Mouse (Mus musculus) CH12.LX (cell line): ENCODE data around the gene Rasal1. TPM values are rescaled to one million over a fixed set of nuclear protein-coding genes. Genes with fewer than 3 reads are reported as not detected.

ENCODE experiments used
- DNase-seq: peaks from one replicate; pipeline ENCODE4 v3.0.0-alpha.2; 2013; ENCODE audit errors: extremely low read depth
- H3K27ac ChIP-seq: 2 replicates; pipeline ENCODE4 v1.5.1; 2012; ENCODE audit warnings: low read depth, mild to moderate bottlenecking, control low read depth, moderate library complexity; ENCODE audit not compliant: insufficient read depth
- H3K27me3 ChIP-seq: replicated peaks from 2 replicates; pipeline ENCODE3; 2012; ENCODE audit warnings: inconsistent platforms
- H3K36me3 ChIP-seq, 2 experiments: replicated peaks in 1 of 2; 2 replicates each; pipeline versions ENCODE3 to v1.6.1; 2012; ENCODE audit warnings: inconsistent platforms in 1 of 2, low read length in 1 of 2, mild to moderate bottlenecking in 1 of 2, mixed read lengths in 1 of 2, moderate library complexity in 1 of 2; ENCODE audit not compliant: control insufficient read depth in 1 of 2, insufficient read depth in 1 of 2
- H3K4me1 ChIP-seq, 2 experiments: 2 replicates each; pipeline ENCODE4 v1.6.1; 2012; ENCODE audit warnings: inconsistent platforms in 1 of 2, moderate library complexity in 1 of 2; ENCODE audit not compliant: insufficient read depth in 2 of 2, control insufficient read depth in 1 of 2
- H3K4me2 ChIP-seq: 2 replicates; pipeline ENCODE4 v1.6.1; 2012; ENCODE audit warnings: low read depth, mild to moderate bottlenecking, control low read depth; ENCODE audit not compliant: poor library complexity, insufficient read depth, severe bottlenecking
- H3K4me3 ChIP-seq, 3 experiments: fragments of 150-350 bp in 1 of 3; sonication (generic) in 1 of 3; replicated peaks in 1 of 3; 2 replicates each; pipeline versions ENCODE3 to v1.5.1; 2011 to 2012; ENCODE audit warnings: low read depth in 2 of 3, low read length in 2 of 3, mild to moderate bottlenecking in 2 of 3, moderate library complexity in 2 of 3, control low read depth in 1 of 3, improper control_type of control experiment in 1 of 3, inconsistent platforms in 1 of 3, mixed read lengths in 1 of 3; ENCODE audit not compliant: poor library complexity in 1 of 3
- H3K79me2 ChIP-seq: replicated peaks from 2 replicates; pipeline ENCODE4 v1.6.1; 2012; ENCODE audit warnings: mild to moderate bottlenecking, moderate library complexity; ENCODE audit not compliant: control insufficient read depth, poor library complexity, insufficient read depth, severe bottlenecking; ENCODE audit errors: extremely low read depth
- H3K9ac ChIP-seq: 2 replicates; pipeline ENCODE4 v1.6.1; 2012; ENCODE audit warnings: low read depth, mild to moderate bottlenecking, control low read depth, moderate library complexity; ENCODE audit not compliant: insufficient read depth
- H3K9me3 ChIP-seq: replicated peaks from 2 replicates; pipeline ENCODE3; 2012; ENCODE audit warnings: low read length, inconsistent platforms, mixed read lengths
- BHLHE40 ChIP-seq: IDR thresholded peaks from 2 replicates; pipeline ENCODE4 v1.6.1; 2011; ENCODE audit warnings: mild to moderate bottlenecking, low read depth, low read length, improper control_type of control experiment
- CTCF ChIP-seq, 2 experiments: IDR thresholded peaks in 1 of 2; conservative IDR thresholded peaks in 1 of 2; 2 replicates each; pipeline ENCODE4 v1.5.1; 2011 to 2012; ENCODE audit warnings: low read depth in 2 of 2, low read length in 2 of 2, improper control_type of control experiment in 1 of 2, inconsistent platforms in 1 of 2, mild to moderate bottlenecking in 1 of 2, moderate library complexity in 1 of 2
- E2F4 ChIP-seq: IDR thresholded peaks from 2 replicates; pipeline ENCODE4 v1.6.1; 2011; ENCODE audit warnings: low read depth, low read length, improper control_type of control experiment; ENCODE audit not compliant: insufficient replicate concordance
- ETS1 ChIP-seq: conservative IDR thresholded peaks from 2 replicates; pipeline ENCODE4 v1.6.1; 2012; ENCODE audit warnings: low read depth, mild to moderate bottlenecking, inconsistent platforms, low read length, improper control_type of control experiment, moderate library complexity
- GABPA ChIP-seq: IDR thresholded peaks from 2 replicates; pipeline ENCODE4 v1.6.1; 2012; ENCODE audit warnings: low read depth, low read length, improper control_type of control experiment, inconsistent platforms; ENCODE audit not compliant: insufficient replicate concordance
- HCFC1 ChIP-seq: IDR thresholded peaks from 2 replicates; pipeline ENCODE4 v1.6.1; 2012; ENCODE audit warnings: low read depth, mild to moderate bottlenecking, inconsistent platforms, low read length, improper control_type of control experiment
- JUND ChIP-seq: conservative IDR thresholded peaks from 2 replicates; pipeline ENCODE4 v1.6.1; 2011; ENCODE audit warnings: low read depth, low read length, improper control_type of control experiment
- MAX ChIP-seq: IDR thresholded peaks from 2 replicates; pipeline ENCODE4 v1.6.1; 2011; ENCODE audit warnings: low read length, improper control_type of control experiment
- MXI1 ChIP-seq: IDR thresholded peaks from 2 replicates; pipeline ENCODE4 v1.6.1; 2011; ENCODE audit warnings: mild to moderate bottlenecking, low read depth, low read length, improper control_type of control experiment
- NELFE ChIP-seq: IDR thresholded peaks from 2 replicates; pipeline ENCODE4 v1.6.1; 2011; ENCODE audit warnings: low read depth, low read length, improper control_type of control experiment
- RCOR1 ChIP-seq: conservative IDR thresholded peaks from 2 replicates; pipeline ENCODE4 v1.6.1; 2012; ENCODE audit warnings: low read depth, mild to moderate bottlenecking, inconsistent platforms, low read length, improper control_type of control experiment
- TCF12 ChIP-seq: IDR thresholded peaks from 2 replicates; pipeline ENCODE4 v1.6.1; 2014; ENCODE audit warnings: low read depth, mild to moderate bottlenecking, inconsistent platforms, low read length, improper control_type of control experiment
- USF1 ChIP-seq: IDR thresholded peaks from 2 replicates; pipeline ENCODE4 v1.6.1; 2014; ENCODE audit warnings: low read depth, mild to moderate bottlenecking, inconsistent platforms, low read length, improper control_type of control experiment
- ZC3H11A ChIP-seq: IDR thresholded peaks from 2 replicates; pipeline ENCODE4 v1.6.1; 2012; ENCODE audit warnings: low read depth, mild to moderate bottlenecking, inconsistent platforms, low read length, improper control_type of control experiment
- ZKSCAN1 ChIP-seq: IDR thresholded peaks from 2 replicates; pipeline ENCODE4 v1.6.1; 2012; ENCODE audit warnings: low read depth, inconsistent platforms, low read length, improper control_type of control experiment, borderline replicate concordance
- dilution Hi-C: fragments of 300-500 bp; cut with MboI; formaldehyde crosslinking; loops from 2 replicates; pipeline ENCODE4 v1.14.3; 2020; ENCODE audit warnings: low sequenced_read_pairs; ENCODE audit not compliant: extremely low pct_unique_long_range_greater_than_20kb, extremely low pct_ligation_motif_present
- in situ Hi-C: fragments of 300-500 bp; cut with MboI; formaldehyde crosslinking; loops from 3 replicates; pipeline ENCODE4 v1.14.3; 2019; ENCODE audit warnings: low sequenced_read_pairs, low pct_ligation_motif_present, low pct_unique_long_range_greater_than_20kb, mixed read lengths
- polyA plus RNA-seq: library from polyadenylated mRNA; unstranded; fragments of >175 nt; gene quantifications from 2 replicates; pipeline ENCODE4 v1.2.1, GENCODE M21; 2012; ENCODE audit warnings: low read depth; ENCODE audit not compliant: insufficient read length
- total RNA-seq, 2 experiments: library from RNA; depleted of rRNA; stranded (reverse); fragments of 300-350 nt in 1 of 2; fragments of >200 nt in 1 of 2; gene quantifications; 2 replicates each; pipeline ENCODE4 v1.2.3; 2012 to 2014

Gene Rasal1
- total and polyA plus RNA-seq, 3 experiments, result 11.7 to 21.4 (median 15.6) TPM

DNA sequence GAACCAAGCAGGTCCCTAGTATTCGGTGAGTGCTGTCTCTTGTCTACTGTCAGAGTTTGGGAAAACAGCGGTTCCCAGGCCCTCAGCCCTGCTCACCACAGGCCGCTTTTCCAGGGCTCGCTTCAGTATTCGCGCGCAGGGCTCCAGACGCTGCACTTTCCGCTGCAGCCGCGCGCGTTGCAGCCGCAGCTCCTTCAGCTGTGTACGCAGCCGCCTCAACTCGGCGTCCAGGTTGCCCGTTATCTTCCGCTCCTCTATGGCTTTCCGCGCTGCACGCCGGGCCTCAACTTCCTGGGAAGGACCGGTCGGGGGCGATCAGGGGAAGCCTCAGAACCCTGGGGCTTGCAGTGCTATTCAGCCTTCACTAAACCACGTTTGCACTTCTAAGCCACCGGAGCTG, 17.5 kb upstream of the Rasal1 start:
- dilution Hi-C loops, result no loop called here
- TF ChIP-seq USF1 (no peak), MAX (no peak), MXI1 (no peak), ETS1 (no peak), E2F4 (no peak)
- no peak for DNase-seq
- Histone ChIP-seq H3K27ac (no peak overlapping the region), H3K9ac (no peak overlapping the region), H3K36me3 (peaks cover 30 to 46% of the 10 kb centered on the region in 2 experiments), H3K4me1 (peaks cover 24 to 56% of the 10 kb centered on the region in 2 experiments), H3K4me3 (no peak overlapping the region), H3K27me3 (no peaks in the 10 kb centered on the region), H3K9me3 (peaks cover 23% of the 10 kb centered on the region), H3K4me2 (no peak overlapping the region), H3K79me2 (no peaks in the 10 kb centered on the region)
- in situ Hi-C loops, result no loop called here

DNA sequence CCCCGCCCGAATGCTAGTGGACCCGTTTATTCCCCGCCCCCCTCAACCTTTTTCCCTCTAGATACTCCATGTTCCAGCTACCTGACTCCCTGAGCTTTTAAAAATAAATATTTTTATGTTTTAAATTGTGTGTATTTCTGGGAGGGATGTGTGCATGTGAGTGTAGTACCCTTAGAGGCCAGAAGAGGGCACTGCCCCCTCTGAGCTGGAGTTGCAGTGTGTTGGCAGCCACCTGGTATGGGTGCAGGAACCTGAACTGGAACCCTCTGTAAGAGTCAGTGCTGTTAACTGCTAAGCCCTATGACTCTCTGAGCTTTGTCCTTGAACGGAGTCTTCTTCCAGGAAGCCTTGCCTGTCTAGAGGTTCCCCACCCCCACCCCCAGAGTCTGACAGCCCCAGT, 16.7 kb upstream of the Rasal1 start:
- H3K9me3 ChIP-seq, result peaks cover 23% of the 10 kb centered on the region
- in situ Hi-C loops (no loop called here), dilution Hi-C loops (no loop called here)
- H3K36me3 ChIP-seq, result peaks cover 22 to 39% of the 10 kb centered on the region in 2 experiments
- peaks cover 24 to 48% of the 10 kb centered on the region in 2 experiments for H3K4me1 ChIP-seq
- no peak for DNase-seq
- no peak overlapping the region for H3K9ac ChIP-seq
- TF ChIP-seq MAX, result no peak
- TF ChIP-seq ZKSCAN1, result no peak
- TF ChIP-seq CTCF (conservative IDR thresholded peaks at IDR 0.05 in 1 of 2, IDR thresholded peaks at IDR 0.05 in 1 of 2; ENCODE audit: low read depth in 2 of 2, low read length in 2 of 2), result peak in 1 of 2 experiments; percentile 23; a peak in 3 of 4 replicates
- no peak for TF ChIP-seq HCFC1
- no peak for TF ChIP-seq RCOR1
- TF ChIP-seq JUND, result no peak
- TF ChIP-seq BHLHE40, result no peak
- TF ChIP-seq NELFE, result no peak
- TF ChIP-seq ZC3H11A, result no peak
- H3K27me3 ChIP-seq, result no peaks in the 10 kb centered on the region
- no peaks in the 10 kb centered on the region for H3K79me2 ChIP-seq
- no peak overlapping the region for H3K4me2 ChIP-seq
- no peak overlapping the region for H3K4me3 ChIP-seq
- H3K27ac ChIP-seq, result no peak overlapping the region

DNA sequence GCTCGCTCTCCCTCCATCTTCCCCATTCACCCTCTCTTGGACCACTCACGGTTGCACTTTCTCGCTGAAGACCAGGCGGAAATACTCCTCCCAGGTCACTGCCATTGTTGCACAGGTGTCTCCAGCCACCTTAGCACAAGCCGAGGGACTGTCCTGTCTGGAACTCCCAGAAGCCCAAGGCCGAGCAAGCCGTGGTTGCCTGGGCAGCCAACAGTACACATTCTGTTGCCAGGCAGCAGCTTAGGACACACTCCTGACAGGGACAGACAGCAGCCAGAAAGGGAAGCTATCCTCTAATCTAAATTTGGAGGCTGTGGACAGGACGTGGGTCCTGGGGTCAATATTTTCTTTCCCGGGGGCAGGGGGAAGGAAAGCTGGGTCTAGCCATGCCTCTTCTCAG, 14.5 kb upstream of the Rasal1 start, which contains the start of gene Cfap73:
TSS of gene Cfap73 (minus strand) at position 105 of the 400 bp plus-strand sequence.
- no peaks in the 10 kb centered on the region for H3K27me3 ChIP-seq
- DNase-seq, result no peak
- H3K79me2 ChIP-seq, result no peaks in the 10 kb centered on the region
- no peak within 1 kb of the TSS for H3K4me2 ChIP-seq
- H3K36me3 ChIP-seq, result peaks cover 2 to 16% of the 10 kb centered on the region in 2 experiments
- no peak within 1 kb of the TSS for H3K27ac ChIP-seq
- peaks cover 23% of the 10 kb centered on the region for H3K9me3 ChIP-seq
- 0 out of 2 replicates have a peak, but pooled peaks have one; percentile 6 for TF ChIP-seq TCF12
- no peak for TF ChIP-seq GABPA
- H3K4me3 ChIP-seq, result no peak within 1 kb of the TSS
- H3K4me1 ChIP-seq, result peaks cover 15 to 26% of the 10 kb centered on the region in 2 experiments
- in situ Hi-C loops (no loop called here), dilution Hi-C loops (no loop called here)
- H3K9ac ChIP-seq, result no peak within 1 kb of the TSS
